Mouse (Mus musculus) frontal cortex, postnatal 36 days (tissue): ENCODE results near the gene Tmub2.
A peak's percentile ranks its signal among the peaks of the same experiment; 100 is the strongest.

Source experiments
- DNase-seq, 2 experiments: peaks; one replicate each; pipeline ENCODE4 v3.0.0; 2022; ENCODE audit warnings: low spot score in 2 of 2

Gene Tmub2

GRCm38 (mm10) chr11:102308104-102308503 is 23.4 kb downstream of the Tmub2 start:
- no peak for DNase-seq

GRCm38 (mm10) chr11:102308979-102309378 is 24.2 kb downstream of the Tmub2 start:
- peak; percentile 97 to 98 for DNase-seq

GRCm38 (mm10) chr11:102309821-102310617 is 25.3 kb downstream of the Tmub2 start:
- no peak for DNase-seq

- no peak for DNase-seq
These were observed 26.3 kb downstream of the Tmub2 start for GRCm38 (mm10) chr11:102310768-102311695.

GRCm38 (mm10) chr11:102311966-102312365 is 27.2 kb downstream of the Tmub2 start:
- DNase-seq, result no peak

- no peak for DNase-seq
These were observed 27.9 kb downstream of the Tmub2 start for GRCm38 (mm10) chr11:102312586-102312985.

GRCm38 (mm10) chr11:102314321-102314720 is 29.6 kb downstream of the Tmub2 start:
- DNase-seq, result no peak

GRCm38 (mm10) chr11:102315690-102316571 is 31.2 kb downstream of the Tmub2 start:
- DNase-seq, result no peak

GRCm38 (mm10) chr11:102316572-102317297 is 32.0 kb downstream of the Tmub2 start:
- peak; percentile 79 to 82 for DNase-seq

GRCm38 (mm10) chr11:102317298-102317900 is 32.7 kb downstream of the Tmub2 start:
- DNase-seq, result peak; percentile 47 to 62

- DNase-seq, result peak; percentile 37 to 39
These were observed 33.3 kb downstream of the Tmub2 start for GRCm38 (mm10) chr11:102317901-102318575.

GRCm38 (mm10) chr11:102318576-102319409 is 34.1 kb downstream of the Tmub2 start:
- DNase-seq, result peak; percentile 47 to 51

- peak; percentile 84 to 85 for DNase-seq
These were observed 34.7 kb downstream of the Tmub2 start, which contains the start of gene Ubtf for GRCm38 (mm10) chr11:102319410-102319792. Gene Ubtf, minus strand, starts transcription at chr11:102319742.

- DNase-seq, result peak; percentile 92 to 94
These were observed 35.4 kb downstream of the Tmub2 start for GRCm38 (mm10) chr11:102319941-102320685.

- peak in 1 of 2 experiments; percentile 89 for DNase-seq
These were observed 35.9 kb downstream of the Tmub2 start for GRCm38 (mm10) chr11:102320686-102321005.

- DNase-seq, result no peak
These were observed 37.2 kb downstream of the Tmub2 start for GRCm38 (mm10) chr11:102321931-102322330.

GRCm38 (mm10) chr11:102323516-102323915 is 38.8 kb downstream of the Tmub2 start:
- no peak for DNase-seq

- no peak for DNase-seq
These were observed 42.5 kb downstream of the Tmub2 start for GRCm38 (mm10) chr11:102327250-102327649.
